Mouse (Mus musculus): Measurements from ENCODE around the gene Tmem45b. TPM values are rescaled to one million over a fixed set of nuclear protein-coding genes. Genes with fewer than 3 reads are reported as not detected.
"Not testable (repeated sequence)": the region's sequence is repeated elsewhere in the genome, so short reads cannot be mapped to it uniquely, and the experiment has no call there.

Tmem45b gene
- total RNA-seq (2021), result 1 to 10 TPM in 1 of 2 experiments, under 1 TPM in 1; 0.41 to 2.0 TPM
- long read RNA-seq, experiment 1, result 0 reads
- long read RNA-seq, experiment 2, partial matches to known transcripts, result 0 of 1 reads
- long read RNA-seq, experiment 2, other reads (novel, unspliced or antisense), result 0 of 1 reads

GRCm38 (mm10) chr9:31463692-31464474 lies at the start of gene Tmem45b:
Tmem45b (minus strand) TSS chr9:31464462.
- intact Hi-C loops (cut with DNase I), result no loop called here
- DNase-seq, result no peak

- intact Hi-C loops (cut with DNase I), result no loop called here
Observed at GRCm38 (mm10) chr9:31508189-31508588, 43.9 kb upstream of the Tmem45b start.

DNA sequence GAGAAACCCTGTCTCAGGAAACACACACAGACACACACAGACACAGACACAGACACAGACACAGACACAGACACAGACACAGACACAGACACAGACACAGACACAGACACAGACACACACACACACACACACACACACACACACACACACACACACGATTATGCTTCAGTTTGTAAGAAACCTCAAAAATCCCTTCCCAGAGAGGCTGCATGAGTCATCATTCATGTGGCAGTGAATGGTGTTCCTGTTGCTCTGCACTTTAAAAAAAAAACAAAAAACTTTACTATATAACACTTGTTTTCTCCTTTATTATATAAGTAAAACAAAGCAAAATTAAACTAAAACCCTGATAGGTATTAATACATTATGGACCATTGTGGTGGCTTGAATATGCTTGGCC lies 37.0 kb upstream of the Tmem45b start:
- DNase-seq; intact Hi-C loops (cut with DNase I): not testable (repeated sequence)

More at GRCm38 (mm10) chr9:31508189-31508588, 43.9 kb upstream of the Tmem45b start:
- DNase-seq, result no peak

GRCm38 (mm10) chr9:31463190-31463589 lies 1.1 kb downstream of the Tmem45b start:
- intact Hi-C loops (cut with DNase I), result no loop called here
- no peak for DNase-seq

- intact Hi-C loops (cut with DNase I), result no loop called here
- DNase-seq, result no peak
Observed at GRCm38 (mm10) chr9:31454356-31454755, 9.9 kb downstream of the Tmem45b start.

- intact Hi-C loops (cut with DNase I), result no loop called here
- DNase-seq, result no peak
Observed at GRCm38 (mm10) chr9:31452166-31452565, 12.1 kb downstream of the Tmem45b start.

DNA sequence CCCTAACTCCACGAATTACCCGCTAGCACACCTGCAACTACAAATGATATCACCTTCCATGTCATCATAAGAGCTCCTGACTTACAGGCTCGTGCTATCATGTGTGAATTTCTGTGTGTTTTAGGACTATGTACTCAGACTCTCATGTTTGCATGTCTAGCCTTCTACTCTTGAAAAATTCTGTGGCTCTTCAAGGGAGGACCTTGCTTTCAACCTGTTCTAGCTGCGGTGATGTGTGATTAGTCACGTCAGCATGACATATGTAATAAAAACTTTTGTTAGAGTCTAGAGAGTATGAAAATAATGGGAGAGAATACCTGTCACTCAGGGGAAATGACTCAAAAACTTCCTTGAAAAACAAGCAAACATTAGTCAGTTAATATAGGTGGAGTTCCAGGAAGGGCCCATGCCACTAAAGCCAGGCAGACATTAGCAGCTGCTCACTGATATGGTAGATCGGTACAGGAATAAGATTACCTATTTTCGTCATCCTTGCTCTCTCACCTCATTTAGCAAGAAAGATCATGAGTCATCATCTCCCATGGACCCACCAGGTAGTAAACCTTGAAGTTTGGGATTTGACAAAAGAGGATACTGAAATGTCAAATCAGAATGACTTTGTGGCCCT lies 15.0 kb downstream of the Tmem45b start:
- no peak for DNase-seq
- intact Hi-C loops (cut with DNase I), result no loop called here

DNA sequence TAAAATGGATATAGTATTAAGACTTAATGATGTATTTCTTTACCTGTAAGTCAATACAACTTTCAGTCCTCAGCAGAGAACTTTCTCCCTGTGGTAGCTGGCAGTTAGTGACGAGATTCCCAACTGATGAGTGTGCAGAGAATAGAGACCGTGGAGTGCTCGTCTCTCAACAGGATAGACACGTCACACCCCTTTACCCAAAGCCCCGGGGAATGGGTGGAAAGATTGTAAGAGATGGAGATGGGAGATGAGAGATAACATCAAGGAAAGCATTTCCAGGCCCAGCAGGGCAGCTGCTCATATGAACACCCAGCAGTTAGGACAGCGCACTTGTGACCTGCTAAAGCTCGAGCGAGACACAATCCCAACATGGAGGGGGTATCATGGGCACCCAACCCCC lies 20.0 kb downstream of the Tmem45b start:
- DNase-seq, result no peak
- intact Hi-C loops (cut with DNase I), result no loop called here

DNA sequence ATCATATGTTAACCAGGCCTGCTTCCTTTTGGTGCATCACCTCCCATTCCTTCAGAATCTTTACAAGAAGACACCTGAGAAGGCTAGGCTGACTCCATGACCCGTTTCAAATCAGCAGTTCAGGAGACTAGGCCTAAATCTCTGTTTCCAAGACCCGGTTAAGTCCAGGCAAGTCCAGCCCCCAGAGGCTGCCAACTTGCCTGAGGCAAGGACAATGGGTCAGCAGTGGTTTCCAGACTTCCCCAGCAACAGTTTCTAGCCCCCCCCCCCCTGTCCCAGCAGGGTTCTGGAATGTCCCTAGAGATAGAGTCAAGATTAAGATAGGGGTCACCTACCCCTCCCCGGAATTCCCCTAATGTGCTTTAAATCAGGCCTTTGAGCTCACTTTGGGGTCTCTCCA lies 22.8 kb downstream of the Tmem45b start:
- intact Hi-C loops (cut with DNase I), result no loop called here
- no peak for DNase-seq

- DNase-seq, result no peak
- intact Hi-C loops (cut with DNase I), result no loop called here
Observed at GRCm38 (mm10) chr9:31440366-31440765, 23.9 kb downstream of the Tmem45b start.

DNA sequence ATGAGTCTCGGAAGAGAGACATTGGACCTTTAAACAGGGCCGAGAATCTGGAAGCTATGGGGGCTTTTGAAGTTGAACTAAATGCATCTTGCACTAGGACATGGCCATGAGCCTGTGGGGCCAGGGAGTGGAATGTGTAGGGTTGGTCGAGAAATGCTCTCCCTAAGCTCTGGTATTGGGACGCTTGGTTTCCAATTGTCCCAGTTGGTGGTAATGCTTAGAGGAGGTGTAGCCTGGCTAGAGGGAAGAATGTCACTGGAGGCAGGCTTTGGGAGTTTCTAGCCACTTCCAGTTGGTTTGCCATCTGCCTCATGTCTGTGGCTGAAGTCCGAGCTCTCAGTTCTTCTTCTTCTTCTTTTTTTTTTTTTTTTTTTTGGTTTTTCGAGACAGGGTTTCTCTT lies 24.9 kb downstream of the Tmem45b start:
- no peak for DNase-seq
- intact Hi-C loops (cut with DNase I), result no loop called here

DNA sequence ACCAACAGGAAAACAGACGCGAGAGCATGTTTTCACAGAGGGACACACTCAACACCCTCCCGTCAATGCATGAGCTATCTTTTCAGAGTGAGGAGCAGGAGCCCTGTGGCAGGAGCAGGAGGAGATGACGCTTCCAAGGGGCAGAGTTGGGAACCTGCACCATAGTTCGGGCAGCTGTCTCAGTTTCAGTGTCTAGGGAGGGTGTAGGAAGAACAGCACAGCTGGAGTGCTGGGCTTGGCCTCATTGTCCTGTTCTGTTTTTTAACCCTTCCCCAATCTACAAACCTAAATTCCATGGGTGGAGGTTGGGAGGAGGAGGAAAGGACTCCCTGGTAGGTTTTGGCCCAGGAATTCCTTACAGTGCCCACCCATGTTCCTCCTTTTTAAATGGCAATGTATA lies 25.4 kb downstream of the Tmem45b start:
- no peak for DNase-seq
- intact Hi-C loops (cut with DNase I), result no loop called here

- intact Hi-C loops (cut with DNase I), result no loop called here
- no peak for DNase-seq
Observed at GRCm38 (mm10) chr9:31437861-31438260, 26.4 kb downstream of the Tmem45b start.

DNA sequence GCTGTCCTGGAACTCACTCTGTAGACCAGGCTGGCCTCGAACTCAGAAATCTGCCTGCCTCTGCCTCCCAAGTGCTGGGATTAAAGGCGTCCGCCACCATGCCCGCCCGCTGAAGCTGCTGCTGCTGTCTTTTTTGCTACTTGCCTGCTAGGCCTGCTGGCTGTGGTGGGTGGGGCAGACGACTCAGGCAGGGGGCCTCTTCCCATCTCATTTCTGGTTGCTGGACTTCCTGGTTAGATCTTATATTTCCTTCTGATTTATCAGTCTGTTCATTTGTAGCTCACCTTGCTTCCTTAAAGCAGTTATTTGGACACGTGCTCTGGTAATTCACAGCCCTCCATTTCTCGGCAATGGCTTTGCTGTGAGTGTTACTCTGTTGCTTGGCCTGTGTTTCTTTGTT lies 28.8 kb downstream of the Tmem45b start:
- intact Hi-C loops (cut with DNase I), result no loop called here
- no peak for DNase-seq

DNA sequence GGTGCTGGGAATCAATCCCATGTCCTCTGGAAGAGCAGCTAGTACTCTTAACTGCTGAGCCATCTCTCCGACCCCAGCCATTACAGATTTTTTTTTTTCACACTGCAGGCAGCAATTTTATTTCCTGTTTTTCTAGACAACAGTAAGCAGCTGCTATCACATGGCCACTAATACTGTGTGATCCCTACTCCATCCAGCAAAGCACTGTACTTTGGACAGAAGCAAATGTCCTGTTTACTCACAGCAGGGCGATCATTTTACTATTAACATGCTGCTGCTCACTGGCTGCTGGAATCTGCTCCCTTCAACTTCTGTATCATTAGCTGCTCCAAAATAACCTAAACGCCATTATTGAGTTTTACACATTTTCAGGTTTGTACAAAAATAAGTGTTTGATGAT lies 30.8 kb downstream of the Tmem45b start:
- intact Hi-C loops (cut with DNase I), result no loop called here
- no peak for DNase-seq

- intact Hi-C loops (cut with DNase I), result no loop called here
- no peak for DNase-seq
Observed at GRCm38 (mm10) chr9:31432336-31432975, 31.8 kb downstream of the Tmem45b start.

GRCm38 (mm10) chr9:31431751-31432150 lies 32.5 kb downstream of the Tmem45b start:
- DNase-seq, result no peak
- intact Hi-C loops (cut with DNase I), result no loop called here

GRCm38 (mm10) chr9:31430011-31430410 lies 34.3 kb downstream of the Tmem45b start:
- intact Hi-C loops (cut with DNase I), result no loop called here
- no peak for DNase-seq

- no peak for DNase-seq
- intact Hi-C loops (cut with DNase I), result no loop called here
Observed at GRCm38 (mm10) chr9:31428971-31429370, 35.3 kb downstream of the Tmem45b start.

- intact Hi-C loops (cut with DNase I), result no loop called here
- no peak for DNase-seq
Observed at GRCm38 (mm10) chr9:31422143-31422542, 42.1 kb downstream of the Tmem45b start.

GRCm38 (mm10) chr9:31418821-31419220 lies 45.4 kb downstream of the Tmem45b start:
- intact Hi-C loops (cut with DNase I), result no loop called here

More at GRCm38 (mm10) chr9:31418821-31419220, 45.4 kb downstream of the Tmem45b start:
- DNase-seq, result no peak
